Mouse (Mus musculus) adrenal gland, adult 18-20 months (tissue): Measurements from ENCODE around the gene Il17rd. TPM values are rescaled to one million over a fixed set of nuclear protein-coding genes. Genes with fewer than 3 reads are reported as not detected.

Experiments
- DNase-seq, 2 experiments: peaks; one replicate each; pipeline ENCODE4 v3.0.0; 2021 to 2022; ENCODE audit warnings: low spot score in 2 of 2
- long read RNA-seq, 2 experiments: library from polyadenylated mRNA; stranded (forward); transcript quantifications; one replicate each; pipeline ENCODE4 v2.0.0; 2021
- total RNA-seq, 2 experiments: library from RNA; stranded (reverse); gene quantifications; 1 replicate in 1 of 2; 2 replicates in 1 of 2; pipeline ENCODE4 v1.2.3; 2021

Gene Il17rd
- total RNA-seq, result 1 to 10 TPM; 2.9 to 3.7 TPM
- long read RNA-seq, experiment 1, full-length matches to known transcripts, result 1 of 1 reads
- long read RNA-seq, experiment 1, partial matches to known transcripts, result 0 of 1 reads
- long read RNA-seq, experiment 1, other reads (novel, unspliced or antisense), result 0 of 1 reads
- long read RNA-seq, experiment 2, partial matches to known transcripts, result 1 of 4 reads
- long read RNA-seq, experiment 2, other reads (novel, unspliced or antisense), result 3 of 4 reads

DNA sequence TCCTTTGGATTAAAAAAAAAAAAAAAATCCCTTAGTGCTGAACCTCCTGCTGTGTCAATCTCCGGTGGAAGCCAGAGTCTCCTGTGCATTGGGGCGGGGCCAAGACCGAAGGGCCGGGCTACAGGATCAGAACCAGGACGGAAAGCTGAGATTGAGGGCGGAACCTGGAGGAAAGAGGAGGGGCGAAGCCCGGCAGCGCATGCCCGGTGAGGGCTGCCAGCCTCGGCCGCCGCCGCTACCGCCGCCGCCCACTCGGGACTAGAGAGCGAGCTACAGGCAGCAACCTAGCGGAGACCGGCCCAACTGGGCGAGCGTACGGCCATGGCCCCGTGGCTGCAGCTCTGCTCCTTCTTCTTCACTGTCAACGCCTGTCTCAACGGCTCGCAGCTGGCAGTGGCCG lies at the start of gene Il17rd:
TSS of gene Il17rd (plus strand) at position 159 of the 400 bp plus-strand sequence.
- DNase-seq, result peak; percentile 87 to 92

DNA sequence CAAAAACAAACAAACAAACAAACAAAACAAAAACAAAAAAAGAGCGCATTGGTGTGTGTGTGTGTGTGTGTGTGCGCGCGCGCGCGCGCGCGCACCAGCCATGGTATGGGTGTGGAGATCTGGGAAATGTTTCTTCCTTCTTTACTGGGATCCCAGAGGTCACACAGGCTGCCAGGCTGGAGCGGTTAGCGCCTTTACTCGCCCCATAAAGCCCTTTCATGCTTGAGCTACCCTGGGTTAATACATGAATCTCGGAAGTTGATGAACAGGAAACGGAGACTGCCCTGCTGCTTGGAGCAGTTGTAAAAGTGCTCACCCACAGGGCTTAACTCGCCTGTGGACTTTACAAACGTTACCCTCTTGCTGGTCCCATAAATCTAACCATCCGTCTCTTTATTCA lies 47.1 kb upstream of the Il17rd start:
- DNase-seq, result no peak

DNA sequence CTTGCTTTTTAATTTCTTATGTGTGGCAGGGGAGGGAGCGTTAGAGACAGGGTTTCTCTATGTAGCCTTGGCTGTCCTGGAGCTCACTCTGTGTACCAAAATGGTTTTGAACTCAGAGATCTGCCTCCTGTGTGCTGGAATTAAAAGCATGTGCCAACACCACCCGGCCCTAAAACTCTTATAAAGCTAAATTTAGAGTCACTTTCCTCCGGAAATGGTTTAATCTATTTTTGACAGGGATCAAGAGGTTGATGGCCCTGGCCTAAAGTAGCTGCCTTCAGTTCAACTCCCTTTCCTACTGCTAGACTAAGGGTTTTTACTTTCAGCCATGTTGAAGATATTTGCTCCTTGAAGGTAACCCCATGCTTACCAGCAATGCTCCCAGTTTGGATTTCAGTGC lies 45.3 kb upstream of the Il17rd start:
- no peak for DNase-seq

DNA sequence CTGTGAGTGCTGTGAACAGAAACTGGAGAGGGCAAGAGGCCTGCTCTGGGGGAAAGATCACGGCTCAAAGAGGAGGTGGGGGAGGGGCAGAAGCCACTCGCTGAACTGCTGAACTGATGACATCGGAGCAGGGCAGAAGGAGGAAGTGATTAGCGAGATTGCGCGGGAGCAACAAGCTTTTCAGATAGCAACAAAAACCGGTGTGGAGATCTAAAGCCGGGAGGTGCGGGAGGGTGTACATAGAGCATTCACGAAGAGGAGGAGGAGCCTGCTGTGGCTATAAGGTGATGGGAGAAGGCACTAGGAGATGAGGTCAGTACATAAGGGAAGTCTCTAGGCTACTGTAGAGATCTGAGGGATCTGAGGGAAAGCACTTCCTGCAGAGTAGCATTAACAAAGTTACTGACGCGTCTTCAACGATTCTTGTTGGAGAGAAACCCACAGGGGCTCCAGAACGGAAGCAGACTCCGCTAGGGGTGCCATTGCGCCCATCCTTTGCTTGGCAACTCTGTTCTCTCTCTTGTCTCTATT lies 44.5 kb upstream of the Il17rd start, which contains the start of gene Hesx1:
TSS of gene Hesx1 (plus strand) at position 206 of the 531 bp plus-strand sequence.
- no peak for DNase-seq

DNA sequence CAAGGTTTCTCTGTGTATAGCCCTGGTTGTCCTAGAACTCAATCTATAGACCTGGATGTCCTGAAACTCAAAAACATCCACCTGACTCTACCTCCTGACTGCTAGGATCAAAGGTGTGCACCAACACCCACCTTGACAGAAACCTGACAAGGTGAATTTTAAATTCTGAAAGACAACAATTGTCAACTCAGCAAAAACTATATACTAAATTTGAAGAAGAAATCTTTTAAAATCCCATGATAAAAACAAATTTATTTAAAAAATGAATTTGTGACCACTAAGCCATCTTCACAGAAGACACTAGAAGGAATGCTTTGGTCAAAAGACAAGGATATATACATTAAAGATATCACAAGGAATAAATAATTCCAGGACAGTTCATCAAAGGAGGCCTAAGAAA lies 42.5 kb upstream of the Il17rd start:
- no peak for DNase-seq

DNA sequence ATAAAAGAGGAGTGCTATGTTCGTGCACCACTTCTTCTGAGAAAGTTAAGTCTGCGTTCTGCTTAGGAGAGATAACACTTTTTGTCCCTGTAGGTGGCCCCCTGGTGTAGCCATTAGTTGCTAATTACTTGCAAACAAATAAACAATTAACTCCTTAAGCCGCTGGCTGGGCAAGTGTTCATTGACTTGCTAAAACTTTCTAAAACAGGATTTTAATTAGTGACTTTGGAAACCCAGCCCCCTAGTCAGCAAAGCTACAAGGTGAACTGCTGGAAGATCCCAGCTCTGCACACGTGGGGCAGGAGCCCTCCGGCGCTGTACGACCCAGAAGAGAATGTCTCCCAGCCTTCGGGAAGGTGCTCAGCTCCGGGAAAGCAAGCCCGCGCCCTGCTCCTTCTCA lies 38.4 kb upstream of the Il17rd start:
- no peak for DNase-seq

DNA sequence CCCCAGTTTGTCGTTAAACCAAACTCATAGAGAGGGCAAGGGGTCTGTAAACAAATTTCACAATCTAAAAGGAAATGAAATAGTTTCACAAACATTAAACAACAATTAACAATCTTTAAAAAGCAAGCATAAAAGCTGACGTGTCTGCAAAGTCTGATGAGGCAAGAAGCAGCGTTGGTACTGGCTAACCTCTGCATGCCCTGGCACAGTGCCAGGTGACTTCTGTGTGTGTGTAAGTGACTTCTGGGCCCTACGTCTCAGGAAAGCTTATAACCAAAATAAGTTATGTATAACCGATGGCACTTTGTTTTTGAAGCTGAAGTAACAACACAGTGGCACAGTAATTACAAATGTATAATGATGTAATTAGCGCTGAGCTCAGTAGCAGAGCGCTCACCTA lies 33.8 kb upstream of the Il17rd start:
- DNase-seq, result no peak

DNA sequence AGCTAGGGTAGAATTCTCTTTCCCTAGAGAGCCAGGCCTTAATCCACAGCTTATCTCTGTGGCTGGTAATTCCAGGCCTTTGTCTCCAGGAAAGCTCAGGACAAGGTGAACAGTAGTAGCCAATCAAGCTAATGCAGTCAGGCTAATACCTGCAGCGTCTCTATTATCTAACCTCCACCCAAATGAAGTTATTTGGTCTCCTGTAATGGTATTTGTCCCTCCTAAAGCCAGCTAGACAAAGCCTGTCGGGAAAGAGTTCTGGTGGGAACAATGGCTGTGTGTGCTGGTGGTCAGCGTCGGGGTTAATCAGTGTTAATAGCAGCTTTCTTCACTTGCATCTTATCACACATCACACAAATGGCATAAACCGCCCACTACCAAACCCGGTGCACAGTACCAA lies 32.8 kb upstream of the Il17rd start:
- DNase-seq, result no peak

DNA sequence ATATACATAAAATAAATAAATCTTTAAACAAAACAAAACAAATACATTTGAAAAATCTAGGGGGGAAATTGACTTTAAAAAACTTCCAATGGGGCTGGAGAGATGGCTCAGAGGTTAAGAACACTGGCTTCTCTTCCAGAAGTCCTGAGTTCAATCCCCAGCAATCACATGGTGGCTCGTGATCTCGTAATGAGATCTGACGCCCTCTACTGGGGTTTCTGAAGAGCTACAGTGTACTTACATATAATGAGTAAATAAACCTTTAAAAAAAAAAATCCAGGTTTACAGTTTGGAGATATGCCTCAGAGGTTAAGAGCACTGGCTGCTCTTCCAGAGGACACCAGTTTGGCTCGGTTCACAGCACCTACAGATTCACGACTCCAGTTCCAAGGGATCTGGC lies 27.2 kb upstream of the Il17rd start:
- no peak for DNase-seq

DNA sequence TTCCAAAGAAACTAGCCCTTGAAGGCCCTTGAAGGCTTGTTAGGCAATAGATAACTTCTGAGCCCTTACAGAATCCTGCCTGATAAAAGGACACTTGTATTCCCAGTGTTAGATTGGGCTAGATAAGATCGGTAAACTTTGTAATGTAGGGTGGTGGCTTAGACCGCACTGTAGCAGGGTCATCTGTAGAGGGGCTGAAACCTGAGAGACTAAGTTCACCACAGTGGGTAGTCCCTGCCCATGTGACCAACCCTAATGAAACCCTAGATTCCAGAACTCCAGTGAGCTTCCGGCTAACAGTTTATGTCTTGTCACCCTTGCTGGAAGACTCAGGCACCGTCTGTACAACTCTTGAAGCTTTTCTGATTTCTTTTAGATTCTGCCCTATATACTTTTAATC lies 25.1 kb upstream of the Il17rd start:
- DNase-seq, result no peak

DNA sequence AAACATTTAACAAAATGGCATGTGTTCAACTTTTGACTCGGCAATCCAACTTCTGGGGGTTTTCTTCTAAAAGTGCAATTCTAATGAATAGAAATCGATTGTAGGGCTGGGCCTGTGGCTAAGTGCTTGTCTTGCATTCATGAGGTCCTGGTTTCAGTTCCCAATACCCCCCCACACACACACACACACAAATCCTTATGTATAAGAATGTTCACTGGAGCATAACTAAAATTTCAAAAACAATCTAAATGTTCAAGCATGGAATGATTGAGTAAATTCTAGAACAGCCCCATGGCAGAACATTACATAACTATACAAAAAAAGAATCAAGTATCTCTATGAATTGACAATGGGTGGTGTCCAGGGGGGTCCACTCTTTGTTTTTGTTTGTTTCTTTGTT lies 20.8 kb upstream of the Il17rd start:
- no peak for DNase-seq

DNA sequence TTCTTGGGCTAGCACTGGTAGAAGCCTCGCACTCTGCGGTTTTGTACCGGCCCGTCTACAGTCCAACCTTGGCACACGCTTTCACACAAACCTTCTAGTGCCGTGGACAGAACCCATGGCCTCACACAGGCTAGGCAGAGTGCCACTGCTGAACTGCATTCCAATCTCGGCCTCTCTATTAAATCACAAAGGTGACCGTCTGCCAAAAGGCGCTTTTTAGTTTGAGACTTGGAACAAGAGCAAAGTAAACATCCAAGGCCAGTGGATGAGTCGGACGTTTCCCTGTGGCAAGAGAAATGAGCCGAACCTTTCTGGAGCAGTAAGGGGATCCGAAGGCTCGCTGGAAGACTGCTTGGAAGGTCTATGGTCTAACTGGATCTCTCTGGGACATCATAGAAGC lies 18.9 kb upstream of the Il17rd start:
- peak in 1 of 2 experiments; percentile 40 for DNase-seq

DNA sequence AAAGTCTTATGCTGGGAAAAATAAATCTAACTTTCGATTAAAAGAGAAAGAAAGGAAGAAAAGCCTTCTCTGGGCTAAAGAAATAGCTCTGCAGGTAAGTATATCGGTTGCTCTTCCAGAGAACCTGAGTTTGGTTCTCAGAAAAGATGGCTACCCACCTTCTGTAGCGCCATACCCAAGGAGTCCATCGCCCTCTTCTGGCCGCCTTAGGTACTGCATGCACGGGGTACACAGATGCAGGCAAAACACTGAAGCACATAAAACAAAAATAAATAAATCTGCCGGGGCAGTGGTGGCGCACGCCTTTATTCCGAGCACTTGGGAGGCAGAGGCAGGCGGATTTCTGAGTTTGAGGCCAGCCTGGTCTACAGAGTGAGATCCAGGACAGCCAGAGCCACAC lies 15.9 kb upstream of the Il17rd start:
- DNase-seq, result peak; percentile 69 to 76

DNA sequence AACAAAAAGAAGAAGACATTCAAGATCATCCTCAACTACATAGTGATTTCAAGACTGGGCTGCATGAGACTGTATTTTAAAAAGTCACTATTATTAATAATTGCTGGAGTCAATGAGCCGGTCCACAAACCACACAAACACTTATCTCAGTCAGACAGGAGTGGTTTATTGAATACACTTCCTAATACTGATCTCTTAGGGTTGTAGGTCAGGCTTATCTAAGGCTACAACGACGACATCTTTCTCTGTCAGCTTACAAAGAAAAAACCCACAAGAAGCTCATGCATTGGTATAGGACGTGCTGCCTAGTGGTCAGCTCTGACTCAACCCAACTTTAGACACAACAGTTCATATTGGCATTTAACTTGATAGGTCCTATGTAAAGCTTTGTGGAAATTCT lies 14.1 kb upstream of the Il17rd start:
- DNase-seq, result no peak

DNA sequence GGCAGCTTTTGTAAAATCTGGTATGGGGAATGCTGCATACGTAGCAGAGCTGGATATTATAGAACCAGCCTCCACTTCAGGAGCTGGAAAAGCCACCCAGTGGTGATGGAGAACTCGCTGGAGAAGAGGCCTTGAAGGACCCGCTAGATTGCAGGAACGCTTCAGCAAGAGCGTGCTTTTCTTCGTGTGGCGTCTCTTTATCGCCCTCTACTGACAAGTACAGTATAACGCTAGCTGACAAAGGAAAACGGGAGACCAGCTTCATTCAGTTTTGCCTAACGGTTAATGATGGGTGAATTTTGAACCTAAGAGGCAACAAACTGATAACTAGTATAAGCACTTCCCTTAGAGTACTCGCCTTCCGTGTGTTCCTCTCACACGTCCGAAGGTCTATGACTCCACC lies 9.0 kb upstream of the Il17rd start:
- peak in 1 of 2 experiments; percentile 29 for DNase-seq

DNA sequence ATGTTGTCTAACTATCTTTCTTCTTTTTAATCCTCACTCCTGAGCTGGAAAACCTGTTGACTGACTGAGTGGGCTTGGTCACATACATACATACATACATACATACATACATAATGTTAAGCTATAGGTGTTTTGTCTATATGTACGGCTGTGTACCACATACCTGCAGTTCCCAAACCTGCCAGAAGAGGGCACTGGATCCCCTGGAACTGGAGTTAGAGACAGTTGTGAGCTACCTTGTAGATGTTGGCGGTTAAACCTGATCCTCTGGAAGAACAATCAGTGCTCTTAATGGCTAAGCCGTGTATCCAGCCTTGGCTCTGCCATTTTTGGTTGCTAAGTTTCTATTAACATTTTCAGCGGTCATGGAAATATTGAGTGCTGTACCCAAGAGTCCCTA lies 7.6 kb upstream of the Il17rd start:
- peak; percentile 76 to 84 for DNase-seq

DNA sequence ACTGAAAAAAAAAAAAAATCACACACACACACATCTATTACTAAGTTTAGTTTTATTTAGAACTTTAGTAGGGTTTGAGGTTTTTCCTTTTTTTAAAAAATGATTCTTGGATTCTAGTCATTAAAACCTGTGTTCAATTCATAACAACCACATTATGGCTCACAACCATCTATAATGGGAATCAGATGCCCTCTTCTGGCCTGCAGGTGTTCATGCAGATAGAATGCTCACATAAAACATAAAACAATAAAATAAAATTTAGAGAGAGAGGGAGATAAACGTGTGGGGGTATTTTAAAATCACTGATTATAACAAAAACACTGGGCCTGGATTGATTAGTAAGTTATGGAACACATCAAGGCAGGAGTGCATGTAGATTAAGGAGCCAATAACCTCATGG lies 1.2 kb upstream of the Il17rd start:
- DNase-seq, result no peak

DNA sequence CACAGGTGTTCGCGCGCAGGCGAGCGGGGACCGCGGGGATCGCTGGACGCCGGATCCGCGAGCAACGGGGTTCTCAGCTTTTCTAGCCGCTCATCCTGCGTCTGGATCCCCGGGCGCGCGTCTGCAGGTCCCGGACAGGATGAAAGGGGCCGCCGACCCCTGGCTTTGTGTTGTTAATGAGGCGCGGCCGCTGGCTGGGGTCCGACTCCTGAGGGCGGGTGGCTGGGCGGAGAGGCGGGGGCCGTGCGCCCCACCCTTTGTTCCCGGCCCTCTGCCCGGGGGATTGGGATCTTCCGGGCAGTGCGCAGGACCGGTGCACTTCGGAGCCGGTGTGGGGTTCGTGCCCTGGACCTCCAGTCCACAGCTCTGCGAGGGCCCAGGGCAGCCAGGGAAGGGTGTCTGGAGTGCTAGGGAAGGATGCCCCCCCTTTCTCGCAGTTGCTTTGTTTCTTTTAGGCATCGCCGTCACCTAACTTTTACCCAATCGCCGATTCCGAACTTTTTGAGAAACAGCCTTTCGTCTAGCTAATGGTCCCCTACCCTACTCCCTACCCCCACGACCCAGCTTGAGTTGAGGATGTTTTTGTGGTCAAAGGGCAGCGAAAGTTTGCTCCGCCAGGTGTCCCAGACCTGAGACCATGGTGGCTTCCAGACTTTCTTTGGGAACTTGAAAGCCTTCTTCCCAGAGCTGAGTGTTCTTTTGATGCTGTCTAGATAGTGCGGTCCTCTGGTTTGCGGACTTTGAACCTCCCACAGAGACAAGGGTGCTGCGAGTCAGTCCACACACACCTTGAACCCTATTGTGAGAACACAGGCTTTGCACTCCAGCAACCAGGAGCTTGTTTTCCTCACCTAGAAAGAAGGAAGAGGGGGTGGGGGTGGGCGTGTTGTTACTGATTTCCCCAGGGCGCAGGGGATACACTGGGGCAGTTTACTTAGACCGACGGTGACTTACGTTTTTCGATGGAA lies 824 bp downstream of the Il17rd start:
- DNase-seq, result peak in 1 of 2 experiments; percentile 53

DNA sequence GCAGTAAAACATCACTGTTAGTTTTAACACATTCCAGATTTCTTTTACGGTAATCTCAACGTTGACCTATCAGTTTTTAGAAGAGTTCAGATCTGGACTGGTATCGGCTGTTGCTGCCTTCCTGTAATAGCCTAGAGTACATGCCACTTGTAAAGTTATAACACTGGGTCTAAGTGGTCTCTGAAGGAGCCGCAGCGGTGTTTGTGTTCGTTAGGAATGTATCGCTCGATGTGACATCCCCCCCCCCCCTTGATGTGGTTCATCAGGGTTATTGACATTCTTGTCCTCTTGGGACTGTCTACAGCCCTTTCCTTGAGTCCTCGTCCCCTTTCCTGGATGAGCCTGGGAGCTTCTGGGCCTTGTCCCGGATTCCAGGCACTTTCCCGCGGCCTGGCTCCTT lies 1.7 kb downstream of the Il17rd start:
- no peak for DNase-seq

DNA sequence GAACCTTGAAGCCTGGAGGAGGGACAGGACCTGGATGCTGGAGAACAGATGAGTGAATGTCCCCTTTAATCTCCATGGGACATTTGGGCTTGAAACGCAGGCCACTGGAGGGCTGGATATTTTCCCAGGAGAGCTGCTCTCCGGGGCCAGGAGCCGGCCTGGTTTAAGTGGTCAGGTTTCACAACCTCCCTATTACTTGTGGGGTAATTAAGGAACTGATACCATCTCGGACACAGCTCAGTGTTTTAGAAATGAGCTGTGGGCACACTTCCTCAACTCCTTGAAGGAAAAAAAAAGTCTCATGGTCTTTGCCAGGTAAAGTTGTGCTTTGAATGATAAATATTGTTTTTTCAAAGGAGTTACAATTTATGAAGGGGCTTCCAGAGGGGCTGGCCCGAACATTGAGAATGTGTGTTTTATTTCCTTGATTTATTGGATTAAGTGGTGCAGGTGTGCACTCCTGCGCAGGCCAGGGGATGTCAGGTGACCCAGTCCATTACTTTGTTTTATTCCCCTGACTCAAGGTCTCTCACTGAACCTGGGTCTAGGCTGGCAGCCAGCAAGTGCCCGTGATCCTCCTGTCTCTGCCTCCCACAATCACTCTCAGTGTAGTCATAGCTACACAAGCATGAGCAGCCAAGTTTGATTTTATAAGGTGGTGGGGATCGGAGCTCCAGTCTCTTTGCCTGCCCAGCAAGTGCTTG lies 3.7 kb downstream of the Il17rd start:
- DNase-seq, result no peak

DNA sequence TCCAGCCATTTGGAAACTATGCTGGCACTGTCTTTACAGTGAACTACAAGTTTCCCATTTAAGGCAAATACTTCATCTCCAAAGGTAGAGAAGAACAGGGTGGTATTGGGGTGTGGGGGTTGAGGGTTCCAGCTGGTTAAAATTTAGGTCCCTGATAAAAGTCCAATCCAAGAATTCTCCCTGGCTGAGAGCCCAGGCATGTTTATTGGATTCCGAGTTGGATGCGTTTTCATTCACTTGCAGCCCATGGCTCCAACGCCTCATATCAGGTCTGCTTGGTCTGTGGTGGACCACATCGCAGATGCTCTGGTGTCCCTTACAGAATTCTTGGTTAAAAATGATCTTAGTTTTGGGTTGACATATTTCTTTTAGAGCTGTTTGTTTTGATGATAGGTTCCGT lies 4.7 kb downstream of the Il17rd start:
- DNase-seq, result no peak
